Mouse (Mus musculus) forelimb bud, embryonic 11.5 days (tissue): Measurements from ENCODE around the gene Bcl11a.

Source experiments
- DNase-seq: peaks from one replicate; pipeline ENCODE4 v3.0.0-alpha.2; 2012; ENCODE audit warnings: low read depth, low spot score

Gene Bcl11a

GRCm38 (mm10) chr11:24149462-24150220, 71.8 kb downstream of the Bcl11a start:
- DNase-seq = no peak

- no peak for DNase-seq
These were observed 74.4 kb downstream of the Bcl11a start for GRCm38 (mm10) chr11:24152076-24152784.

- peak; percentile 55 for DNase-seq
These were observed 75.2 kb downstream of the Bcl11a start for GRCm38 (mm10) chr11:24153049-24153448.

- no peak for DNase-seq
These were observed 80.2 kb downstream of the Bcl11a start for GRCm38 (mm10) chr11:24158026-24158425.

GRCm38 (mm10) chr11:24159656-24160055, 81.8 kb downstream of the Bcl11a start:
- no peak for DNase-seq

GRCm38 (mm10) chr11:24161458-24161857, 83.6 kb downstream of the Bcl11a start:
- DNase-seq = no peak

- DNase-seq = no peak
These were observed 84.2 kb downstream of the Bcl11a start for GRCm38 (mm10) chr11:24162056-24162455.

GRCm38 (mm10) chr11:24163072-24163471, 85.2 kb downstream of the Bcl11a start:
- no peak for DNase-seq

- no peak for DNase-seq
These were observed 86.2 kb downstream of the Bcl11a start for GRCm38 (mm10) chr11:24164065-24164464.

GRCm38 (mm10) chr11:24171675-24172285, 93.9 kb downstream of the Bcl11a start:
- DNase-seq = no peak

- DNase-seq = no peak
These were observed 94.7 kb downstream of the Bcl11a start for GRCm38 (mm10) chr11:24172585-24172984.

GRCm38 (mm10) chr11:24174161-24174792, 96.4 kb downstream of the Bcl11a start:
- DNase-seq = no peak

- DNase-seq = no peak
These were observed 99.6 kb downstream of the Bcl11a start for GRCm38 (mm10) chr11:24177458-24177857.

GRCm38 (mm10) chr11:24178823-24179476, 101.1 kb downstream of the Bcl11a start:
- no peak for DNase-seq

- no peak for DNase-seq
These were observed 102.2 kb downstream of the Bcl11a start for GRCm38 (mm10) chr11:24180040-24180439.

GRCm38 (mm10) chr11:24183501-24183900, 105.6 kb downstream of the Bcl11a start:
- DNase-seq = no peak

- DNase-seq = no peak
These were observed 107.1 kb downstream of the Bcl11a start for GRCm38 (mm10) chr11:24184932-24185331.

- DNase-seq = no peak
These were observed 112.6 kb downstream of the Bcl11a start for GRCm38 (mm10) chr11:24190411-24190810.

GRCm38 (mm10) chr11:24196460-24197190, 118.8 kb downstream of the Bcl11a start:
- DNase-seq = no peak

GRCm38 (mm10) chr11:24197424-24197823, 119.6 kb downstream of the Bcl11a start:
- DNase-seq = no peak

- DNase-seq = no peak
These were observed 121.7 kb downstream of the Bcl11a start for GRCm38 (mm10) chr11:24199560-24199959.
